Mouse (Mus musculus): Measurements from ENCODE around the gene Rbms3. TPM values are rescaled to one million over a fixed set of nuclear protein-coding genes. Genes with fewer than 3 reads are reported as not detected.

Gene Rbms3
- total RNA-seq, 1 experiment, result 2.2 TPM

DNA sequence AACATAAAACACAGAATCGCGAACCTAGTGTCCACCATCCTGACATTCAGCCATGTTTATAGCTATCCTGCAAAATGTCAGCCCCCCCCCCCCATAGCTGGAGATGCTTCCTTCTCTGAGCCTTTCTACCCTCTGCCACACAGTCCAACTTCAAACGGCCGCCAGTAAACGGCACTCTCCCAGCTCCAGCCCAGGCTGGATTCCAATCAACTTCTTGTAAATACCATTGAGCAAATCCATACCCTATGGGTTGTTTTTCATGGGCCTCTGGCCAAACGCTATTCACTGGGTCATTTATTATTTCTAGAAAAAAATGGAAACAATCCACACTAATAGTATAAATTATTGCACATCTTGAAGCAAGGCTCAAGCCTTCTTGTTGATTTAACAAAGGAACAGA lies 468.6 kb downstream of the Rbms3 start:
- in situ Hi-C loops (cut with MboI; ENCODE audit: low sequenced_read_pairs in 2 of 2, unreplicated experiment in 2 of 2), result no loop called here
- TF ChIP-seq MAFK (IDR thresholded peaks at IDR 0.05; ENCODE audit: insufficient read depth, low read depth, low read length) (no peak), HCFC1 (IDR thresholded peaks at IDR 0.05; ENCODE audit: borderline replicate concordance, insufficient read depth, low read length) (no peak), ZC3H11A (IDR thresholded peaks at IDR 0.05; ENCODE audit: borderline replicate concordance, low read depth, low read length) (no peak), ZNF384 (IDR thresholded peaks at IDR 0.05; ENCODE audit: low read depth, low read length) (no peak), CHD2 (IDR thresholded peaks at IDR 0.05; ENCODE audit: low read depth, low read length) (no peak)
- Histone ChIP-seq H3K4me1 (ENCODE audit: control insufficient read depth in 2 of 2, insufficient read depth in 2 of 2, low read length in 2 of 2, poor library complexity in 1 of 2) (peaks cover 0 to 2% of the 10 kb centered on the region in 2 experiments; a peak in 1 of 4 replicates), H3K4me3 (ENCODE audit: insufficient read depth in 1 of 2, low read depth in 1 of 2, low read length in 2 of 2, poor library complexity in 1 of 2, severe bottlenecking in 1 of 2) (no peak overlapping the region), H3K36me3 (ENCODE audit: control insufficient read depth, insufficient read depth, low read length, poor library complexity, severe bottlenecking) (no peaks in the 10 kb centered on the region), H3K27ac (ENCODE audit: insufficient read depth, low read depth, low read length, poor library complexity, severe bottlenecking) (no peak overlapping the region), H3K9ac (ENCODE audit: insufficient read depth, low read depth, low read length, poor library complexity, severe bottlenecking) (no peak overlapping the region), H3K9me3 (ENCODE audit: control insufficient read depth, insufficient read depth, low read depth, low read length) (no peaks in the 10 kb centered on the region)
- DNase-seq (ENCODE audit: low read depth, low spot score), result no peak

DNA sequence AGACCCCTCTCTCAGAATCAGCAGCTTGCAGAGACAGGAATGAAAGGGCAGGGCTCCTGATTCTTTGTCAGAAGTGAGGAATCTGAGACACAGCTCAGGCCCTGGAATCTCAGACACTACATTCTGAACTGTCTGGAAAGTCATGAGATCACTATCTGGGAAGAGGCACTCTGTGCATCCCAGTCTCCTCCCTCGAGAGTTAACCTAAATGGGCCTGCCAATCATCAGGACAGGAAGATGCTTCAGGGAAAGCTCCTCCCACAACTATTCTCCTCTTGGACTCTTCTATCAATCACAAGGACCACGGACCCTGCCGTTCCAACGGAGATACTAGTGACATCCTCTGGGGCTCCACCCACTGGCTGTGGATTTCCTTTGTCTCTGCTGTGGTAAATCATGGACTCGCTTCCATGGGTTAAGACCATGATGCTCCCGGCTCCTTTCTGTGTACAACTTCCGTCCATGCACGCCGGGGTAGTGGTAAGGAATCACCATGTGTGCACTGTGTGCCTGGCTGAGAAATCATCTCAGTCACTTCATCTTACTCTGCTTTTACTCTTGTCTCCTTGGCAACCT lies 473.3 kb downstream of the Rbms3 start:
- Histone ChIP-seq H3K9me3 (ENCODE audit: control insufficient read depth, insufficient read depth, low read depth, low read length) (no peaks in the 10 kb centered on the region), H3K4me3 (ENCODE audit: insufficient read depth in 1 of 2, low read depth in 1 of 2, low read length in 2 of 2, poor library complexity in 1 of 2, severe bottlenecking in 1 of 2) (no peak overlapping the region), H3K4me1 (ENCODE audit: control insufficient read depth in 2 of 2, insufficient read depth in 2 of 2, low read length in 2 of 2, poor library complexity in 1 of 2) (no peaks in the 10 kb centered on the region), H3K27ac (ENCODE audit: insufficient read depth, low read depth, low read length, poor library complexity, severe bottlenecking) (no peak overlapping the region), H3K9ac (ENCODE audit: insufficient read depth, low read depth, low read length, poor library complexity, severe bottlenecking) (no peak overlapping the region), H3K36me3 (ENCODE audit: control insufficient read depth, insufficient read depth, low read length, poor library complexity, severe bottlenecking) (no peaks in the 10 kb centered on the region)
- TF ChIP-seq ZC3H11A (IDR thresholded peaks at IDR 0.05; ENCODE audit: borderline replicate concordance, low read depth, low read length), result no peak
- no peak for TF ChIP-seq ZNF384 (IDR thresholded peaks at IDR 0.05; ENCODE audit: low read depth, low read length)
- no peak for TF ChIP-seq CHD2 (IDR thresholded peaks at IDR 0.05; ENCODE audit: low read depth, low read length)
- no peak for TF ChIP-seq MAFK (IDR thresholded peaks at IDR 0.05; ENCODE audit: insufficient read depth, low read depth, low read length)
- DNase-seq (ENCODE audit: low read depth, low spot score), result no peak
- in situ Hi-C loops (cut with MboI; ENCODE audit: low sequenced_read_pairs in 2 of 2, unreplicated experiment in 2 of 2), result no loop called here

DNA sequence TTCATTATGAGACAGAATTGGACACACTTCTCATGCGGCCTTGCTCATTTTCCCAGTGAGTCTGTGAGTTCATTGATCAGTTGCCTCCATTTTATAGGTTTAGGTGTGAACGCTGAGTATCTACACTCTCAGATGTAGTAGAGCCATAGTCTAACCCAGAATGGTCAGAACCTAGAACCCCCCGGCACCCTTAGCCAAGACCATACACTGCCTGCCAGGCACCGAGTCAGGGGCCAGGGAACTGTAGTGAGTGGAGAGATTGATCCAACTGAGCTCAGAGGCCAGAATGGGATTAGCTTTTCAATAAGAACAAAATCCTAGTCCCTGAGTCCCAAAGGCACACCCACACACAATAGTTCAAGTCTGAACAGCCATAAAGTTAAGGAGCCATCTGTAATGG lies 475.1 kb downstream of the Rbms3 start:
- TF ChIP-seq MAFK (IDR thresholded peaks at IDR 0.05; ENCODE audit: insufficient read depth, low read depth, low read length) (no peak), ZC3H11A (IDR thresholded peaks at IDR 0.05; ENCODE audit: borderline replicate concordance, low read depth, low read length) (no peak), ZNF384 (IDR thresholded peaks at IDR 0.05; ENCODE audit: low read depth, low read length) (no peak), CHD2 (IDR thresholded peaks at IDR 0.05; ENCODE audit: low read depth, low read length) (no peak), HCFC1 (IDR thresholded peaks at IDR 0.05; ENCODE audit: borderline replicate concordance, insufficient read depth, low read length) (no peak)
- Histone ChIP-seq H3K27ac (ENCODE audit: insufficient read depth, low read depth, low read length, poor library complexity, severe bottlenecking) (no peak overlapping the region), H3K9ac (ENCODE audit: insufficient read depth, low read depth, low read length, poor library complexity, severe bottlenecking) (no peak overlapping the region), H3K4me3 (ENCODE audit: insufficient read depth in 1 of 2, low read depth in 1 of 2, low read length in 2 of 2, poor library complexity in 1 of 2, severe bottlenecking in 1 of 2) (no peak overlapping the region), H3K9me3 (ENCODE audit: control insufficient read depth, insufficient read depth, low read depth, low read length) (no peaks in the 10 kb centered on the region), H3K36me3 (ENCODE audit: control insufficient read depth, insufficient read depth, low read length, poor library complexity, severe bottlenecking) (no peaks in the 10 kb centered on the region), H3K4me1 (ENCODE audit: control insufficient read depth in 2 of 2, insufficient read depth in 2 of 2, low read length in 2 of 2, poor library complexity in 1 of 2) (no peaks in the 10 kb centered on the region)
- DNase-seq (ENCODE audit: low read depth, low spot score), result no peak
- in situ Hi-C loops (cut with MboI; ENCODE audit: low sequenced_read_pairs in 2 of 2, unreplicated experiment in 2 of 2), result no loop called here

DNA sequence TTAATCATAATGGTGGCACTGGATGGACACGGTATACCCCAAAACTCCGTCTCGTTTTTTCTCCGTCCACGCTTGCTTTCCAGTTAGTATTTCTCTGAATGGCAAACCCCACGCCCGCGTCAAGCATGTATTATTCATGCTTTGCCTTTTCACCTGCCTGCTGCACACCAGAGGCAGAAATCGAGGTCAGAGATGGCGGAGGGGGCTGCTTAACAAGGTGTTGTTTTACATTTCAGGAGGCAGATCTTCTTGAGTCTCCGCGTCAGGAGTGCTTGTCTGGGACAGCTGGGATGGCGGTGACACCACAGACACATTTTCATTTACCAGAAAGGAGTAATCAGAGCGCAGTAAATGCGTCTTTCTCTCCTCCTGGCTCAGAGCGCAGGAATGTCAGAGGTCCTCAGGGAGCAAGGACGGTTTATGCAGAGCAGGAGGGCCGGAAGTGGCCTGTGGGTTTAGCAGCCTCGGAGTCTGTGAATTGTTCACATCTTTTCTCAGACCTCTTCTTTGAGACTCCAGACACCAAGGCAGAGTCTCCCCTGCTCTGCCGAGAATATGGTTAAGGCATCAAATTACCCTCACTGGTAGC lies 475.9 kb downstream of the Rbms3 start:
- Histone ChIP-seq H3K27ac (ENCODE audit: insufficient read depth, low read depth, low read length, poor library complexity, severe bottlenecking) (no peak overlapping the region), H3K9ac (ENCODE audit: insufficient read depth, low read depth, low read length, poor library complexity, severe bottlenecking) (no peak overlapping the region), H3K4me1 (ENCODE audit: control insufficient read depth in 2 of 2, insufficient read depth in 2 of 2, low read length in 2 of 2, poor library complexity in 1 of 2) (no peaks in the 10 kb centered on the region), H3K4me3 (ENCODE audit: insufficient read depth in 1 of 2, low read depth in 1 of 2, low read length in 2 of 2, poor library complexity in 1 of 2, severe bottlenecking in 1 of 2) (no peak overlapping the region), H3K36me3 (ENCODE audit: control insufficient read depth, insufficient read depth, low read length, poor library complexity, severe bottlenecking) (no peaks in the 10 kb centered on the region), H3K9me3 (ENCODE audit: control insufficient read depth, insufficient read depth, low read depth, low read length) (no peaks in the 10 kb centered on the region)
- in situ Hi-C loops (cut with MboI; ENCODE audit: low sequenced_read_pairs in 2 of 2, unreplicated experiment in 2 of 2), result no loop called here
- no peak for DNase-seq (ENCODE audit: low read depth, low spot score)
- TF ChIP-seq ZNF384 (IDR thresholded peaks at IDR 0.05; ENCODE audit: low read depth, low read length) (no peak), ZC3H11A (IDR thresholded peaks at IDR 0.05; ENCODE audit: borderline replicate concordance, low read depth, low read length) (no peak), CHD2 (IDR thresholded peaks at IDR 0.05; ENCODE audit: low read depth, low read length) (no peak), HCFC1 (IDR thresholded peaks at IDR 0.05; ENCODE audit: borderline replicate concordance, insufficient read depth, low read length) (no peak), MAFK (IDR thresholded peaks at IDR 0.05; ENCODE audit: insufficient read depth, low read depth, low read length) (no peak)

All from ES-E14 (cell line).